Mouse (Mus musculus) limb, embryonic 13.5 days (tissue): ENCODE measurements at regions not wholly inside any gene's neighbourhood (a gene's known extent, or its start where the extent isn't known, plus 50 kb on each side); places are given as distances from the start of the nearest gene placed in this dataset.

Experiments used
- ATAC-seq: fragments of 200-750 bp; cut with Nextera tagmentation; 2 replicates; pipeline ENCODE4 v1.8.0; 2017; ENCODE audit warnings: low read depth, moderate number of reproducible peaks, moderate TSS enrichment; ENCODE audit not compliant: low FRiP score
- H3K27ac ChIP-seq: fragments of 300-500 bp; sonication (generic); 2 replicates; pipeline ENCODE4 v1.5.1; 2015; ENCODE audit warnings: inconsistent platforms, mild to moderate bottlenecking, moderate library complexity
- H3K27me3 ChIP-seq: fragments of 300-500 bp; sonication (generic); 2 replicates; pipeline ENCODE4 v1.6.1; 2015; ENCODE audit warnings: mild to moderate bottlenecking, inconsistent platforms
- H3K36me3 ChIP-seq: fragments of 300-500 bp; sonication (generic); 2 replicates; pipeline ENCODE4 v1.6.1; 2015; ENCODE audit warnings: inconsistent platforms, mild to moderate bottlenecking, moderate library complexity
- H3K4me1 ChIP-seq: fragments of 300-500 bp; sonication (generic); 2 replicates; pipeline ENCODE4 v1.6.1; 2015; ENCODE audit warnings: inconsistent platforms
- H3K4me2 ChIP-seq: fragments of 300-500 bp; sonication (generic); replicated peaks from 2 replicates; pipeline ENCODE4 v1.6.1; 2015; ENCODE audit warnings: inconsistent platforms, mild to moderate bottlenecking, moderate library complexity
- H3K4me3 ChIP-seq: fragments of 300-500 bp; sonication (generic); 2 replicates; pipeline ENCODE4 v1.5.1; 2015; ENCODE audit warnings: moderate library complexity, mild to moderate bottlenecking, inconsistent platforms
- H3K9ac ChIP-seq: fragments of 300-500 bp; sonication (generic); 2 replicates; pipeline ENCODE4 v1.6.1; 2015; ENCODE audit warnings: mild to moderate bottlenecking, inconsistent platforms
- H3K9me3 ChIP-seq: fragments of 300-500 bp; sonication (generic); 2 replicates; pipeline ENCODE4 v1.6.1; 2016; ENCODE audit warnings: inconsistent platforms
- WGBS: fragments of 180-500 bp; shearing (Covaris S2); methylation state at CpG from one replicate; pipeline ENCODE4 v1.1.7; 2015; 5-methylcytosine and 5-hydroxymethylcytosine counted together

DNA sequence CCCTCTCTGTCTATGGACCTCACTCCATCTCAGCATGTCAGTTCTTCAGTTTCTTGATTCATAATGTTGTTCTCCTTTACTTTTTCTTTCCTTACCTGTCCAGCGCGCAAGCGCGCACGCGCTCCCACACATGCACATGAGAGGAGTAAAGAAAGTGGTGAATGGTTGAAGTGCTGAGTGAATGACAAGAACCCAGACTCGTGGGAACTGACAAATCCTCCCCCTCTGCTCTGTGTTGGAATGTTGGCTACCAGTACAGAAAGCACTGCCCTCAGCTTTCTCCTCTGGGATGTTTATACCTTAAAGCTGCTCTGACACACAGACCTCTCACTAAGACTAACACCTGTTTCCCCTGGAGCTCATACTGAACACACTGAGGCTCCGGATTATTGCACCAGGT is 302.2 kb upstream of the Nrp1 start:
- Histone ChIP-seq H3K36me3 (no peaks in the 10 kb centered on the region), H3K4me2 (no peak overlapping the region), H3K27me3 (no peaks in the 10 kb centered on the region), H3K27ac (no peak overlapping the region), H3K4me3 (no peak overlapping the region), H3K9ac (no peak overlapping the region), H3K4me1 (no peaks in the 10 kb centered on the region), H3K9me3 (no peaks in the 10 kb centered on the region)
- 86% methylated on average over 8 of the region's 8 CpGs for WGBS
- ATAC-seq = no peak

DNA sequence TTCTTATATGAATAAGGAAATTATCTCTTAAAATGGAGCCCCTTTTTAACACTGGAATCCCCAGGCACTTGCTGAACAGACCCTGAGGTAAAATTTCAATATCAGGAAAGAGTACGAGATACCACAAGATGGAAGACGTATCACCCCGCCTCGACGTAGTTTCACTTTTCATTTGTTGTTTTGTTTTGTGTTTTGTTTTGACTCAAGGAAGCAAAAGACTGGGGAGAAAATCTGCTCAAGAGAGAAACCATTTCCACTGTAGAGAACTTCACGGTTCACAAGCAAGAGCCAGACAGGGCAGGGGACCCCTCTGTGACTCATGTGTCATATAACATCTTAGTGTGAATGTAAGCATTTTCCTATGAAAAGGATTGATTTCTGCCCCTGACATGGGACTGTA is 300.6 kb upstream of the Nrp1 start:
- Histone ChIP-seq H3K9me3 (no peaks in the 10 kb centered on the region), H3K9ac (no peak overlapping the region), H3K36me3 (no peaks in the 10 kb centered on the region), H3K27me3 (no peaks in the 10 kb centered on the region), H3K27ac (no peak overlapping the region), H3K4me3 (no peak overlapping the region), H3K4me1 (no peaks in the 10 kb centered on the region), H3K4me2 (no peak overlapping the region)
- WGBS = 83% methylated on average over 6 of the region's 6 CpGs
- no peak for ATAC-seq

- 94% methylated on average over 3 of the region's 3 CpGs for WGBS
Observed at GRCm38 (mm10) chr8:128059817-128060216, 298.6 kb upstream of the Nrp1 start.

GRCm38 (mm10) chr8:128064211-128064610 is 294.2 kb upstream of the Nrp1 start:
- Histone ChIP-seq H3K27me3 (no peaks in the 10 kb centered on the region), H3K4me1 (no peaks in the 10 kb centered on the region), H3K9ac (no peak overlapping the region), H3K36me3 (no peaks in the 10 kb centered on the region), H3K4me3 (no peak overlapping the region), H3K9me3 (no peaks in the 10 kb centered on the region), H3K4me2 (no peak overlapping the region), H3K27ac (no peak overlapping the region)
- whole genome bisulfite sequencing = 86% methylated on average over 1 of the region's 1 CpGs
- no peak for ATAC-seq

More at GRCm38 (mm10) chr8:128059817-128060216, 298.6 kb upstream of the Nrp1 start:
- Histone ChIP-seq H3K4me1 (no peaks in the 10 kb centered on the region), H3K27me3 (no peaks in the 10 kb centered on the region), H3K9me3 (no peaks in the 10 kb centered on the region), H3K27ac (no peak overlapping the region), H3K9ac (no peak overlapping the region), H3K36me3 (no peaks in the 10 kb centered on the region), H3K4me3 (no peak overlapping the region), H3K4me2 (no peak overlapping the region)
- no peak for ATAC-seq

DNA sequence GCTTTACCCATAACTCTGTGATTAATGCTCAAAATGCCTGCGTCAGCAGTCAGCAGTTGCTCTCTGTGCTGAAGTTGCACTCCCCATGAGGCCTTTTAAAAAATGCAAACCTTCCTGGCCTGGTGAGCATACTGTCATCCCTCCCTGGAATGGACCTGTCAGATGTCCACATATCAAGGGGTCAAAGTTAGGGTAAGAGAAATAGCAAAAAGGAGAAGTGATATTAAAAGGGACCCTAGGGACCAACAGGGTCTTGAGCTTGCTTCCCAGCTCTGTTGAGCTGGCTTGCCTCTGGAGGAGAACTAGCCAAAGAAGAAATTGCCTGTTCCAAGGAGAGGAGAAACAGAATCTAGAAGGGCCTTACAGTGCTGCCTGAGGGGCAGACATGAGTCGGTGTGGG is 293.3 kb upstream of the Nrp1 start:
- WGBS = 73% methylated on average over 2 of the region's 2 CpGs
- no peaks in the 10 kb centered on the region for H3K9me3 ChIP-seq
- H3K9ac ChIP-seq = no peak overlapping the region
- no peak for ATAC-seq
- no peaks in the 10 kb centered on the region for H3K4me1 ChIP-seq
- H3K27me3 ChIP-seq = no peaks in the 10 kb centered on the region
- H3K36me3 ChIP-seq = no peaks in the 10 kb centered on the region
- H3K4me3 ChIP-seq = no peak overlapping the region
- no peak overlapping the region for H3K4me2 ChIP-seq
- H3K27ac ChIP-seq = no peak overlapping the region

DNA sequence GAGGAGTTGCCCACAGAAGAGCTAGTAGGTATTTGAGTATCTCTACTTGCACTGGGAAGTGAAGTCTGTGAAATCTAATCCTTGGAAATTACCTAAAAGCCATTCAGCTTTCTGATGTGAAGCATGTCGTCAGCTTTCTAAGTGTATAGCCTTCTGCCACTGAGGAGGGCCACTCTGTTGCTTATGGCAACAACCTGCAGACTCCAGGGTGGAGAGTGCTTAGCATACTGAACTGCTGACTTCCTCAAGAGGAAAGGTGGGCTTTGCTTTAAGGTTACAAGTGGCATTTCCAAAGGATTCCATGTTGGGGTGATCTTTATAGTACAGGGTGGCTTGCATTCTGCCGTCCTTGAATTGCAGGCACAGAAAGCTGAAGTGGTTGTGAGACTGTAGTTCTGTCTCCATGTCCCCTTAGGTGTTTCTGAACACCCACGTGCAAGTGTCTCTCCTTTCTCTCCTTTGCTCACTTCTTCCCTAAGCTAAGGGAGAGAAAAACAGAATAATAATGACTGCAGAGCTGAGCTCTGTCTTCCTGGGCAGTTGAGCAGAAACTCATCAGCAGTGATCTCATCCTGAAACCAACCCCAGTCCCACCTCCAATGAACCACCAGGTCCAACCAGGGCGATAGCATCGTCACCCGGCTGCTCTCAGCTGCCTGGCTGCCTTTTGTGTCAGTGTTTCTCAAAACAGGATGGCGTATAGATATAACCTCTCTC is 292.3 kb upstream of the Nrp1 start:
- WGBS = 79% methylated on average over 7 of the region's 7 CpGs
- Histone ChIP-seq H3K9ac (no peak overlapping the region), H3K9me3 (no peaks in the 10 kb centered on the region), H3K4me2 (no peak overlapping the region), H3K4me1 (no peaks in the 10 kb centered on the region), H3K4me3 (no peak overlapping the region), H3K27ac (no peak overlapping the region), H3K27me3 (no peaks in the 10 kb centered on the region), H3K36me3 (no peaks in the 10 kb centered on the region)
- ATAC-seq = no peak

DNA sequence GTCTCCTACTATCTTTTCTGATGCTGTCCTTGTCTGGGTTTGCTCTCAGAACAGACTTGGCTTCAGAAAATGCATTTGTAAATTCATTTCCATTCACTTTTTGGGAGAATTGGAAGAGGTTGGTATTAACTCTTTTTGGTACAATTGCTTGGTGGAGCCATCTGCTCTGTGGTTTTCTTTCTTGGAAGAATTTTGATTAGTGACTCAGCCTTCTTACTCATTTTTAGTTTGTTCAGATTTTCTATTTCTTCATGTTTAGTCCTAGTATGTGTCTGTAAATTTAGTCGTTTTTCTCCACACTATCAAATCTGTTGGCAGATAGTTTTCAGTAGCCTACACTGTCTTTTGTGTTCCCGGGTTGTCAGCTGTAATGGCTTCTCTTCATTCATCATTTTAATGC is 288.7 kb upstream of the Nrp1 start:
- ATAC-seq = no peak
- Histone ChIP-seq H3K36me3 (no peaks in the 10 kb centered on the region), H3K4me3 (no peak overlapping the region), H3K9me3 (no peaks in the 10 kb centered on the region), H3K4me2 (no peak overlapping the region), H3K4me1 (no peaks in the 10 kb centered on the region), H3K27ac (no peak overlapping the region), H3K27me3 (no peaks in the 10 kb centered on the region), H3K9ac (no peak overlapping the region)
- 76% methylated on average over 2 of the region's 2 CpGs for WGBS

DNA sequence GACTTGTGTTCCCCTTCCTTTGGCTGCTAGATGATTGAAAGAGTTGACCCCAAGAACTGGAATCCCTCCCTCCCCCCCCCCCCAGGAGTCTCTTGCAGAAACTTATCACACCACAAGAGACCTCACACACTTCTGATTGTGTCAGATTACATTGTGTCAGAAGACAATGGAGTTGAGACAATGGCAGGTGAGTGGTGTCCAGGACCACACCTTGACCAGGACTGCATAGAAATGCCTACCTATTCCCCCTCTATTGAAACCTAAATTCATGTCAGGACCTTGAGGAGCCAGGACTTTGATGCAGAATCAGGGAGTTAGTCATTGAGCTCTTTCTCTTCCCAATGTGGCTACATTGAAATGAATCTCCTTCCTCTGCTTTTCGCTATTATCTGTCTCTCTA is 282.8 kb upstream of the Nrp1 start:
- no peaks in the 10 kb centered on the region for H3K9me3 ChIP-seq
- ATAC-seq = no peak
- H3K27me3 ChIP-seq = no peaks in the 10 kb centered on the region
- no peak overlapping the region for H3K27ac ChIP-seq
- H3K4me2 ChIP-seq = no peak overlapping the region
- no peaks in the 10 kb centered on the region for H3K36me3 ChIP-seq
- no peaks in the 10 kb centered on the region for H3K4me1 ChIP-seq
- H3K4me3 ChIP-seq = no peak overlapping the region
- WGBS = 88% methylated on average over 1 of the region's 1 CpGs
- H3K9ac ChIP-seq = no peak overlapping the region

GRCm38 (mm10) chr8:128076226-128076625 is 282.2 kb upstream of the Nrp1 start:
- Histone ChIP-seq H3K4me2 (no peak overlapping the region), H3K27ac (no peak overlapping the region), H3K9me3 (no peaks in the 10 kb centered on the region), H3K9ac (no peak overlapping the region), H3K4me3 (no peak overlapping the region), H3K4me1 (no peaks in the 10 kb centered on the region), H3K27me3 (no peaks in the 10 kb centered on the region), H3K36me3 (no peaks in the 10 kb centered on the region)
- ATAC-seq = no peak
- WGBS = 85% methylated on average over 4 of the region's 4 CpGs

- Histone ChIP-seq H3K36me3 (no peaks in the 10 kb centered on the region), H3K4me3 (no peak overlapping the region), H3K4me1 (no peaks in the 10 kb centered on the region), H3K9me3 (no peaks in the 10 kb centered on the region), H3K27ac (no peak overlapping the region), H3K4me2 (no peak overlapping the region), H3K9ac (no peak overlapping the region), H3K27me3 (no peaks in the 10 kb centered on the region)
- ATAC-seq = no peak
- 86% methylated on average over 1 of the region's 1 CpGs for WGBS
Observed at GRCm38 (mm10) chr8:128078740-128079139, 279.7 kb upstream of the Nrp1 start.

DNA sequence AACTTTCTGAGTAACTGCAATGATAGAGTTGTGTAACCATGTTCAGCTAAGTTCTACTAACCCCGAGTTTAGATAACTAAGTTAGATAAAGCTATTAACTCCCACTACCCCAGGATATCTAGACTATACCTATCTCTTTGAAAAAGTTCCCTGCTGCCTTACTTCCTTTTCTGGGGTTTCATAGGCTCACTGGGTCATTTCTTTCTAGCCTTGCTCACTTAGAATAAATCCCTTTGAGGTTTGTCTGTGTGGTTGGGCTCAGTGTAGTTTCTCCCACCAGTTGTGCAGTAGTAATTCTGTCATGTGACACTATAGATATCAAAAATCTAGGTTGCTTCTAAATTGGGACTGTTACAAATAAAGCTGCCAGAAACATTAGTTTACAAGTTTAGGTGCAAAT is 272.6 kb upstream of the Nrp1 start:
- H3K27me3 ChIP-seq = no peaks in the 10 kb centered on the region
- WGBS = 82% methylated on average over 1 of the region's 1 CpGs
- no peak overlapping the region for H3K9ac ChIP-seq
- no peaks in the 10 kb centered on the region for H3K36me3 ChIP-seq
- no peak for ATAC-seq
- H3K4me2 ChIP-seq = no peak overlapping the region
- H3K9me3 ChIP-seq = no peaks in the 10 kb centered on the region
- no peak overlapping the region for H3K27ac ChIP-seq
- H3K4me3 ChIP-seq = no peak overlapping the region
- no peaks in the 10 kb centered on the region for H3K4me1 ChIP-seq

- WGBS = 90% methylated on average over 1 of the region's 1 CpGs
- Histone ChIP-seq H3K27me3 (no peaks in the 10 kb centered on the region), H3K9ac (no peak overlapping the region), H3K9me3 (no peaks in the 10 kb centered on the region), H3K36me3 (no peaks in the 10 kb centered on the region), H3K4me3 (no peak overlapping the region), H3K27ac (no peak overlapping the region), H3K4me2 (no peak overlapping the region), H3K4me1 (no peaks in the 10 kb centered on the region)
- ATAC-seq = no peak
Observed at GRCm38 (mm10) chr8:128087500-128087899, 270.9 kb upstream of the Nrp1 start.

DNA sequence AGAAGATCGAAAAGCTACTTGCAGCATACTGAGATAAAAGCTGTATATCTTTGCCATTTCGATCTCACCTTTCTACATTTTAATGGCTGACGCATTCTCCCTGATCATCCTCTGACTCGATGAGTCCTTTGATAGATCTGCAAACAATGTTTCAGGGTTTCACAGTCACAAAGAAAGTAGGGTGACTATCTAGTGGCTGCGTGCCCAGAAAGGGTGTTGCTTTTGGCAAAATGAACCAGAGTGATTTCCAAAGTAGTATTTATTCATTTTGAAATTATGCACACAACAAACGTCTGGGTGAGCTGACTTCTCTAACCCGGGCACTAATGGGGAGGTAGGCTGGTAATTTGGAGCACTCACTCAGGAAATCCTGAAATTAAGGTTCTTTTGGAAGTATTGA is 265.6 kb upstream of the Nrp1 start:
- Histone ChIP-seq H3K27ac (no peak overlapping the region), H3K4me3 (no peak overlapping the region), H3K9me3 (no peaks in the 10 kb centered on the region), H3K4me1 (no peaks in the 10 kb centered on the region), H3K9ac (no peak overlapping the region), H3K36me3 (no peaks in the 10 kb centered on the region), H3K27me3 (no peaks in the 10 kb centered on the region), H3K4me2 (no peak overlapping the region)
- WGBS = 86% methylated on average over 7 of the region's 7 CpGs
- no peak for ATAC-seq
